Mouse (Mus musculus) embryonic facial prominence, embryonic 12.5 days (tissue): ENCODE measurements around the gene Gm37240. TPM values are rescaled to one million over a fixed set of nuclear protein-coding genes. Genes with fewer than 3 reads are reported as not detected.

Experiments
- ATAC-seq: fragments of 200-750 bp; cut with Nextera tagmentation; 2 replicates; pipeline ENCODE4 v1.8.0; 2017; ENCODE audit not compliant: insufficient number of reproducible peaks, insufficient read depth, low FRiP score, low TSS enrichment
- H3K27ac ChIP-seq: fragments of 300-500 bp; sonication (generic); 2 replicates; pipeline ENCODE4 v1.5.1; 2016; ENCODE audit warnings: mild to moderate bottlenecking
- H3K27me3 ChIP-seq: fragments of 300-500 bp; sonication (generic); 2 replicates; pipeline ENCODE4 v1.6.1; 2016; ENCODE audit warnings: mild to moderate bottlenecking, moderate library complexity
- H3K36me3 ChIP-seq: fragments of 300-500 bp; sonication (generic); 2 replicates; pipeline ENCODE4 v1.6.1; 2016; ENCODE audit warnings: mild to moderate bottlenecking
- H3K4me1 ChIP-seq: fragments of 300-500 bp; sonication (generic); 2 replicates; pipeline ENCODE4 v1.6.1; 2016
- H3K4me2 ChIP-seq: fragments of 300-500 bp; sonication (generic); replicated peaks from 2 replicates; pipeline ENCODE4 v1.6.1; 2016; ENCODE audit warnings: mild to moderate bottlenecking, moderate library complexity
- H3K4me3 ChIP-seq: fragments of 300-500 bp; sonication (generic); 2 replicates; pipeline ENCODE4 v1.5.1; 2016; ENCODE audit warnings: mild to moderate bottlenecking
- H3K9ac ChIP-seq: fragments of 300-500 bp; sonication (generic); 2 replicates; pipeline ENCODE4 v1.6.1; 2016; ENCODE audit warnings: mild to moderate bottlenecking, moderate library complexity
- H3K9me3 ChIP-seq: fragments of 300-500 bp; sonication (generic); 2 replicates; pipeline ENCODE4 v1.6.1; 2016; ENCODE audit warnings: mild to moderate bottlenecking, moderate library complexity
- WGBS: fragments of 180-500 bp; shearing (Covaris S2); methylation state at CpG from one replicate; pipeline ENCODE4 v1.1.7; 2016; 5-methylcytosine and 5-hydroxymethylcytosine counted together
- polyA plus RNA-seq: library from polyadenylated mRNA; unstranded; fragments of >200 nt; fragmentation: Nextera tagmentation; extraction: Ambion mirVana; gene quantifications from 2 replicates; pipeline ENCODE4 v1.2.1, GENCODE M21; 2016

The Gm37240 gene
- polyA plus RNA-seq, 1 experiment from 2014 or later = 4.0 TPM

DNA sequence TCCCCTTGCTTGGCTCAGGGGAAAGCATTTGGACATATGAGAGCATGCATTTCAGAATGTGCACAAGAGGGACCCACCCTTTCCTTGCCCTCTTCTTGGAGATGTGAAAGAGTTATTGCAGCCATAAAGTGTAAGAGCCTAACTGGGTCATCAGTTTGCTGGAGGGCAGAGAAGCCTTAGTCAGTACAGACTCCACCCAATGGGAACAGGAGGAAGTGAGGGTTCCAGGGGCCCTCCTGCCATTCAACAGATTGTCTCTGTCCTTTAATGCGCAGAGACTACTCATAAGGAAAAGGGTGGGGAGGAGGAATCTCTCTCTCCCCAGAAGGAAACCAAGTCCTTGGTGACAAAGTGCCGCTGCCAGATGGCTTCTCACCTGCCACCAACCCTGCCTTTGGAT lies 882.1 kb downstream of the Gm37240 start:
- no peak overlapping the region for H3K4me2 ChIP-seq
- WGBS = 82% methylated on average over 2 of the region's 2 CpGs
- no peak for ATAC-seq
- no peak overlapping the region for H3K9ac ChIP-seq
- no peak overlapping the region for H3K27ac ChIP-seq
- no peaks in the 10 kb centered on the region for H3K4me1 ChIP-seq
- no peak overlapping the region for H3K4me3 ChIP-seq
- H3K36me3 ChIP-seq = no peaks in the 10 kb centered on the region
- H3K27me3 ChIP-seq = no peaks in the 10 kb centered on the region
- H3K9me3 ChIP-seq = no peaks in the 10 kb centered on the region

DNA sequence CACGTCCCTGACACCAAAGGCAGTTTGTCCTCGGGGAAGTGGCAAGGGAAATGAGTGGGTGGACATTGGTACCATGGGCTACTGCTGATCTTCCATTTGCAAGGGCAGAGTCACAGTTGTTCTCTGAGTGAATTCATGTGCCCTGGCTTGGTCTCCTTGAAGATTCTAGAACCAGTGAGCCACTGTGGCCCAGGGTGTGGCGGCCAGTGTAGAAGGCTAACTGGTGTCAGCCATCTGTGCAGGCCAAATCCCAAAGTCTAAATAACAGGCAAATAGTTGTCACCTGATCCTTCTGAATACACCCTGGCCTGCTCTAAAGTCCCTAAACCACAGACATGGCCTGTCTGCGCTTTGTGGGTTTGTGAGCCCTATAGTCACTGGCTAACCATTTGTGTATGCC lies 898.4 kb downstream of the Gm37240 start:
- H3K27me3 ChIP-seq = no peaks in the 10 kb centered on the region
- H3K4me3 ChIP-seq = no peak overlapping the region
- no peak overlapping the region for H3K4me2 ChIP-seq
- ATAC-seq = no peak
- H3K9ac ChIP-seq = no peak overlapping the region
- WGBS = 85% methylated on average over 4 of the region's 4 CpGs
- no peaks in the 10 kb centered on the region for H3K4me1 ChIP-seq
- H3K27ac ChIP-seq = no peak overlapping the region
- no peaks in the 10 kb centered on the region for H3K36me3 ChIP-seq
- no peaks in the 10 kb centered on the region for H3K9me3 ChIP-seq

GRCm38 (mm10) chr3:84985121-84985625 lies 902.1 kb downstream of the Gm37240 start:
- no peak overlapping the region for H3K4me2 ChIP-seq

GRCm38 (mm10) chr3:84982688-84983087 lies 904.6 kb downstream of the Gm37240 start:
- no peaks in the 10 kb centered on the region for H3K4me1 ChIP-seq
- H3K27me3 ChIP-seq = no peaks in the 10 kb centered on the region
- WGBS = 73% methylated on average over 4 of the region's 4 CpGs
- no peak overlapping the region for H3K9ac ChIP-seq
- no peak overlapping the region for H3K4me3 ChIP-seq
- no peak for ATAC-seq
- H3K36me3 ChIP-seq = 0 out of 2 replicates have a peak, but pooled peaks cover 4% of the 10 kb centered on the region
- no peak overlapping the region for H3K4me2 ChIP-seq
- H3K9me3 ChIP-seq = no peaks in the 10 kb centered on the region
- H3K27ac ChIP-seq = no peak overlapping the region

More at GRCm38 (mm10) chr3:84985121-84985625, 902.1 kb downstream of the Gm37240 start:
- Histone ChIP-seq H3K9me3 (no peaks in the 10 kb centered on the region), H3K9ac (no peak overlapping the region), H3K27ac (no peak overlapping the region), H3K36me3 (0 out of 2 replicates have a peak, but pooled peaks cover under 1% of the 10 kb centered on the region), H3K4me3 (no peak overlapping the region), H3K4me1 (no peaks in the 10 kb centered on the region), H3K27me3 (no peaks in the 10 kb centered on the region)
- no peak for ATAC-seq
- WGBS = 85% methylated on average over 8 of the region's 8 CpGs

- H3K4me3 ChIP-seq = no peak overlapping the region
- H3K27ac ChIP-seq = no peak overlapping the region
- WGBS = 87% methylated on average over 2 of the region's 2 CpGs
- no peak overlapping the region for H3K4me2 ChIP-seq
- ATAC-seq = no peak
- no peaks in the 10 kb centered on the region for H3K4me1 ChIP-seq
- no peak overlapping the region for H3K9ac ChIP-seq
- H3K27me3 ChIP-seq = no peaks in the 10 kb centered on the region
- H3K9me3 ChIP-seq = no peaks in the 10 kb centered on the region
- peaks cover 11% of the 10 kb centered on the region; the same call in 1 of the 2 replicates for H3K36me3 ChIP-seq
Measured at GRCm38 (mm10) chr3:84980158-84980557, 907.2 kb downstream of the Gm37240 start.

GRCm38 (mm10) chr3:84978676-84979075 lies 908.6 kb downstream of the Gm37240 start:
- Histone ChIP-seq H3K4me3 (no peak overlapping the region), H3K27ac (no peak overlapping the region), H3K9ac (no peak overlapping the region), H3K4me2 (no peak overlapping the region), H3K4me1 (no peaks in the 10 kb centered on the region), H3K27me3 (no peaks in the 10 kb centered on the region), H3K9me3 (no peaks in the 10 kb centered on the region), H3K36me3 (peaks cover 15% of the 10 kb centered on the region; the same call in 1 of the 2 replicates)
- WGBS = 78% methylated on average over 11 of the region's 11 CpGs
- ATAC-seq = no peak

GRCm38 (mm10) chr3:84974193-84974592 lies 913.1 kb downstream of the Gm37240 start:
- Histone ChIP-seq H3K4me2 (no peak overlapping the region), H3K9me3 (no peaks in the 10 kb centered on the region), H3K27me3 (no peaks in the 10 kb centered on the region), H3K36me3 (peaks cover 16% of the 10 kb centered on the region; the same call in 1 of the 2 replicates), H3K27ac (no peak overlapping the region), H3K4me1 (no peaks in the 10 kb centered on the region), H3K4me3 (no peak overlapping the region), H3K9ac (no peak overlapping the region)
- no peak for ATAC-seq
- 86% methylated on average over 9 of the region's 9 CpGs for WGBS

GRCm38 (mm10) chr3:84972881-84973280 lies 914.4 kb downstream of the Gm37240 start:
- Histone ChIP-seq H3K36me3 (peaks cover 23% of the 10 kb centered on the region), H3K4me2 (no peak overlapping the region), H3K4me3 (no peak overlapping the region), H3K4me1 (no peaks in the 10 kb centered on the region), H3K27ac (no peak overlapping the region), H3K9me3 (no peaks in the 10 kb centered on the region), H3K9ac (no peak overlapping the region), H3K27me3 (no peaks in the 10 kb centered on the region)
- ATAC-seq = no peak
- WGBS = 86% methylated on average over 2 of the region's 2 CpGs

DNA sequence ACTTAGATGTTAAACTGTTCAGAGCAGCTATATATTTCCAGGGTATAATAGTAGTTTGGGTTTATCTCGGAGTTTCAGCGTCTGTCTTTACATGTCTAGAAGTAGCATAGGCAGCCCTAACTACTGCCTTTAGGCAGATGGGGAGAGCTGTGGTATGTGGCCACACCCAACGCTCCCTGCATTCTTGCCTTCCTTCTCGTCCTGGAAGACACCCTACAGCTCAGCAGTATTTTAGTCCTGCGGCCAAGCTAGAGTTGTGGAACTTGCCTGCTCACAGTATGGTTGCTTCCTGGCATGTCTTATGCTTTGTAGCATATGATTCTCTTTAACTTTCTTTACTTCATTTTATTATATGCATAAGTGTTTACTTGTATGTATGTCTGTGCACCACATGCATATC lies 915.8 kb downstream of the Gm37240 start:
- ATAC-seq = no peak
- Histone ChIP-seq H3K27me3 (no peaks in the 10 kb centered on the region), H3K4me2 (no peak overlapping the region), H3K9me3 (no peaks in the 10 kb centered on the region), H3K4me3 (no peak overlapping the region), H3K9ac (no peak overlapping the region), H3K36me3 (peaks cover 16% of the 10 kb centered on the region), H3K4me1 (no peaks in the 10 kb centered on the region), H3K27ac (no peak overlapping the region)
- 74% methylated on average over 5 of the region's 5 CpGs for WGBS

DNA sequence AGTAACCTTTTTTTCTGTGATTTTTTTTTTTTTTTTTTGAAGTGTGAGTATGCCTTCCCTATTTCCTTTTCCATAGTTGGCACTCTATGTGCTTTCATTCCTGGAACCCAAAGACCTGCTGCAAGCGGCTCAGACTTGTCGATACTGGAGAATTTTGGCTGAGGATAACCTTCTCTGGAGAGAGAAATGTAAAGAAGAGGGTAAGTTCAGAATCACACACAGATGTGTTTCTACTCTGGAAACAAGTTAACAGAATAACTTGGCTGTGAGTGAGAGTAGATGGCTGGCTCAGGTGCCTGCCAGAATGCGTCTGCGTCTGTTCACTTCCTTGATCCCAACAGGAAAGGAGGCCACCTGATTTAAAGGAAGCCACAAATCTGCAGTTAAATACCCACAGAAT lies 920.0 kb downstream of the Gm37240 start:
- WGBS = 86% methylated on average over 4 of the region's 4 CpGs
- H3K27me3 ChIP-seq = no peaks in the 10 kb centered on the region

DNA sequence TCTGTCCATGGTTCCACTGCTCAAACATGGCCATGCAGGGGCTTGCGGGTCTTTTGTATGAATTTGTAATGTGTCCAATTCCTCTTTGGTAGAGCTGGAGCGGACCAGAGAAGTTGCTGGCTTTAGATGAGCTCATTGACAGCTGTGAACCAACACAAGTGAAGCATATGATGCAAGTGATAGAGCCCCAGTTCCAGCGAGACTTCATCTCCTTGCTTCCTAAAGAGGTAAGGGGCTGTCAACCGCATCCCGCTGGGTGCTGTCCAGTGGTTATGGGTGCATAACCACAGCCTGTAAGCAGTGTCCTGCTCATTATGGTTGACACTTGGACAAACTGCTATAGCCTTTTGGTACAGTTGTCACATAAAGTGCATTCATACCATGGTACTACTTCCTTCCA lies 922.2 kb downstream of the Gm37240 start:
- Histone ChIP-seq H3K9ac (no peak overlapping the region), H3K9me3 (no peaks in the 10 kb centered on the region), H3K27ac (no peak overlapping the region), H3K4me2 (no peak overlapping the region), H3K36me3 (peaks cover 7% of the 10 kb centered on the region), H3K4me3 (no peak overlapping the region), H3K4me1 (no peaks in the 10 kb centered on the region), H3K27me3 (no peaks in the 10 kb centered on the region)
- ATAC-seq = no peak
- WGBS = 95% methylated on average over 5 of the region's 5 CpGs

More for the DNA sequence above, 920.0 kb downstream of the Gm37240 start:
- Histone ChIP-seq H3K9me3 (no peaks in the 10 kb centered on the region), H3K4me1 (no peaks in the 10 kb centered on the region), H3K9ac (no peak overlapping the region), H3K4me2 (no peak overlapping the region), H3K36me3 (peaks cover 7% of the 10 kb centered on the region), H3K4me3 (no peak overlapping the region), H3K27ac (no peak overlapping the region)
- no peak for ATAC-seq

- Histone ChIP-seq H3K36me3 (0 out of 2 replicates have a peak, but pooled peaks cover 4% of the 10 kb centered on the region), H3K9ac (no peak overlapping the region), H3K4me3 (no peak overlapping the region), H3K27ac (no peak overlapping the region), H3K4me2 (no peak overlapping the region), H3K9me3 (no peaks in the 10 kb centered on the region), H3K27me3 (no peaks in the 10 kb centered on the region), H3K4me1 (0 out of 2 replicates have a peak, but pooled peaks cover 6% of the 10 kb centered on the region)
- no peak for ATAC-seq
- 78% methylated on average over 4 of the region's 4 CpGs for WGBS
Measured at GRCm38 (mm10) chr3:84955857-84956256, 931.5 kb downstream of the Gm37240 start.
